Mouse (Mus musculus) right cerebral cortex, postnatal 36 days (tissue): ENCODE measurements around the gene Ptprcap.

Source experiments
- DNase-seq, 2 experiments: peaks; one replicate each; pipeline ENCODE4 v3.0.0; 2022; ENCODE audit warnings: low spot score in 2 of 2, mixed read lengths in 1 of 2

Ptprcap gene

DNA sequence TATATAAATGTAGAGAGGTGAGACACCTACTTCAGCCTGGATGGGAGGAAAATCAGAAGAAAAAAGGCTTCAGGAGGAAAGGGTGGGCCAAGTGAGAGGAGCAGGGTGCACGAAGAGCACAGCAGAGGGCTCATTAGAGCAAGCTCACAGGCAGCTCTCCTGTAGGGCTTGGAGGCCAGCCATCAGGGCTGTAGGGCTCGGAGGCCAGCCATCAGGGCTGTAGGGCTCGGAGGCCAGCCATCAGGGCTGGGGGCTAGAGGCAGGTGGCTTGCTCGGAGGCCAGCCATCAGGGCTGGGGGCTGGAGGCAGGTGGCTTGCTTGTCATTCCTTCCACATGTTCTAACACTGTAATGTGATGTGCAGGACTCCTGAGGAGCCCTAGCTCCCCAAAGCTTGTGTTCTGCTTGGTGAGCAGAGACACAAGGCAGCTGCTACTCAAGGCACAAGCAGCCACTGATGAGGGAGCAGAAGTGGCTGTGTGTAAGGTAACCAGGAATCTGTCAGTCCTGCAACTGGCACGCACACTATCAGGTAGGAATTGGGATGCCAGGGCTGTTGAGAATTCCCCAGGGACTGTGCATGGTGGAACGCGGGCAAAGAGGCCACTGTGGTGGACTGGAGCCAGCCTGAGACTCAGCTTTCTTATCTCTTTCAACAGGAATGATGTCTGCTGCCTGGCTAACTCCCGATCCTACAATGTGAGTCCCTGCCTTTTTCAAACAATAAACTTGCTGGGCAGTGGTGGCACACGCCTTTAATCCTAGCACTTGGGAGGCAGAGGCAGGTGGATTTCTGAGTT is 13.5 kb downstream of the Ptprcap start:
- DNase-seq = no peak

DNA sequence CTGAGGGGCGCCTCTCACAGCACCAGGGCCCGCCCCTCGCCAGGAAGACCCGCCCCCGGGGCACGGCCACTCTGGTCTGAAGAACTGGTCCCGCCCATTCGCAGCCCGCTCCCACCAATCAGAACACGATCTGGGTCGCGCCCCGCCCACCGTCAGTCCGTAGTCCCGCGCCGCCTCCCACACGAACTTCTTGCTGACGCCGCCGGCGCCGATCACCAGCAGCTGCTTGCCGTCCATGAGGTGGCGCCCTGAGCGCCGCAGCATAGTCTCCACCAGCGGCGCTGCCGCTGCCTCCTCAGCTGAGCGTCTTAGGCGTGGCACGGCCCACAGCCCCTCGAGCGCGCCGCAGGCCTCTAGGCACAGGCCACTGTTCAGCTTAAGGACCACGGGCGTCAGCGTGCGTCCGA is 16.0 kb downstream of the Ptprcap start:
- DNase-seq = peak; percentile 98 to 99

DNA sequence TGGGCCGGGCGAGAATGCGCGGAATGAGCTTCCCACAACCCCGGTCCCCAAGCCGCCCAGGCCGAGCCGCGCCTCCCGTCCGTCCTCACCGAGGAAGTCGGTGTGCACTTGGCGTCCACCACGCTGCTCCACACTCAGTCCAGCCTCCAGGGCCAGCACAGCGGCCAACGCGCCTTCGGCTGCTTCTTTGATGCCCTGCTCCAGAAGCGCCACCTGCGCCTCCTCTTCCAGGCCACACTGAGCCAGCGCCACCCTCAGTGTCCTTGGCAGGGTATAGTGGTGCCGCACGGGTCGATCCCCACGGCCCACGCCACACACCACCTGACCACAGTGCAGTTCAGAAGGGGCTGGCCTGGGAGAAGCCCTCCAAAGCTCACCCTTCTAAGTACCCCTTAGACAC is 16.4 kb downstream of the Ptprcap start:
- no peak for DNase-seq

DNA sequence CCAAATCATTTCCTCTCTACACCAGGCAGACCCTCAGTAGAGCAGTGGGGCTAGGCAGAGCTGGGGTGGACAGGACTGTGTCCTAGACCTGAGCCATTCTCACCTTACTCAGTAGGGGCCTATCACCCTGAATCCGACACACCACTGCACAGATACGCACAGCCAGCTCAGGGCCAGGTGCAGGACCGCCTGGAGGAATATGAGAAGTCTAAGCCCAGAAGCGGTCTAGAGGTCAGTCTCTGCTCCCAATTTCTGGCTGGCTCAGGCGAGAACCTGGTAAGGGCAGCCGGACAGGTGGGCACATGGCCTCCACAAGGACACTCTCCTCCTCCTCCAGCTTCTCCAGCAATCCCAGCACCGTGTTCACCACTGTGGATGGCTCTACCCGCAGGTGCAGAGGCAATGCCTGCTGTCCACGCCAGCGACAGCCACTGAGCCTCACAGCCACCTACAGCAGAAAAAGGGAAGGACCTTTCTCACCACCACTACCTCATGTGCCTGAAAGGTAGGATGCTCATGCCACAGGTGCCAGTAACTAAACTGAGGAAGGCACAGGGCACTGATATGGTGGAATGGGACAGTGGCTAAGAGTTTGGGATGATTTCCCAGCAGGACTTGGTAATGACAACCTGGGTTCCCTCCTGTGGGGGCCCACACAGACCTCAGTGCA is 17.5 kb downstream of the Ptprcap start:
- DNase-seq = no peak

DNA sequence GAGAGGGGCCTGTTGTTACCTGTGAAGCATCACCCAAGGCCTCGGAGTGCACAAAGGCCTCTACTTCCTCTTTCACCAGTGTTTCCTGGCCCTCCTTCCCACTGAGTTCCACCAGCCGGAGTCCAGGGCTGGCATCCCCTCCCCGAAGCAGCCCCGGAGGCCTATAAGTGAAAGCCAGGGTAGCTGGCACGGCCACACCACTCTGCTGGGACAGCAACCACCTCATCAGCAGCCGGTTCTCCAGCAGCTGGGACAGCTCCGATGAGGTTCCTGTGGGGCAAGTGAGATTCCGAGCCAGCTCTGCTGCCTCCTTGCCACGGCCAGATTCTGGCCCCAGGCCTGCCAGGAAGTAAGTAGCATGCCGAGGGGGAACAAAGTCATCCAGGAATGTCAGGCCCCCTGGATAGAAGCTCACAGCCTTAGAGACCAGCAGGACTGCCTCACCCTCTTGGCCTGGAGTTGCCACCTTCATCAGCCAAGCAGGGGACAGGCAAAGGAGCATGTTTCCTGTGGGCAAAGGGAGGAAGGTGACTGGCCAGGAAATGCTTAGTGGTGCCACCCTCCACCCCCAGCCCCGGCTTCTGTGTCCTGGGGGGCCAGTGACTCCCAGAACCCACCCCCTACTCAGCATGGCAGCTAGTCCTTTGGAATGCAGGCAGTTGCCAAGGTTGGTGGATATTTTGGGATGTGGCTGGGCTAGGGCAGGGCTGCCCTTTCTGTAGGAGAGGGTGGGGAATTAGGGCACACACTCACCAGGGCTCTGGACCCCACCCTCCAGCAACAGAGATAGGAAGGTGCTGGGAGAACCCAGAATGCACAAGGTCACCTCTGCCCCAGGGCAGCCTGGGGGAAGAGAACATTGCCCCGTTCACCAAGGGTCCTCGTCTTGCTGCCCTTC is 18.2 kb downstream of the Ptprcap start:
- DNase-seq = no peak

DNA sequence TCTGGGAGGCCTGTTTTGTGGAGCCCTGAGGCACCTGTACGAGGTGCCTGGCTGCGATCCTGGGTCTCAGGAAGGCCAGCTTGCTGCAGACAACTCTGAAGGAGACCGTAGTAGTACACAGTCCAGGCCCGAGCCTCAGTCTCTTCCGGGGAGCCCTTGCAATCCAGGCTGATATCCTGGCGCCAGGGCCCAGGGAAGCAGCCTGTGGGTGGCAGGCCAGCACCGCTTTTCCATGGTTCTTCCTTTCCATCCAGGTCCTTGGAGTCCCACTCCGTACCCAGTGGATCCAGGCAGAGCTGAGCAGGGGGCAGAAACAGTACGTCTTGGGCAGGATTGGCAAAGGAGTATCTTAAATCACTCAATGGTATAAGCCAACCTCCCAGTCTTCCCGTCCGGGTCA is 19.5 kb downstream of the Ptprcap start:
- no peak for DNase-seq

DNA sequence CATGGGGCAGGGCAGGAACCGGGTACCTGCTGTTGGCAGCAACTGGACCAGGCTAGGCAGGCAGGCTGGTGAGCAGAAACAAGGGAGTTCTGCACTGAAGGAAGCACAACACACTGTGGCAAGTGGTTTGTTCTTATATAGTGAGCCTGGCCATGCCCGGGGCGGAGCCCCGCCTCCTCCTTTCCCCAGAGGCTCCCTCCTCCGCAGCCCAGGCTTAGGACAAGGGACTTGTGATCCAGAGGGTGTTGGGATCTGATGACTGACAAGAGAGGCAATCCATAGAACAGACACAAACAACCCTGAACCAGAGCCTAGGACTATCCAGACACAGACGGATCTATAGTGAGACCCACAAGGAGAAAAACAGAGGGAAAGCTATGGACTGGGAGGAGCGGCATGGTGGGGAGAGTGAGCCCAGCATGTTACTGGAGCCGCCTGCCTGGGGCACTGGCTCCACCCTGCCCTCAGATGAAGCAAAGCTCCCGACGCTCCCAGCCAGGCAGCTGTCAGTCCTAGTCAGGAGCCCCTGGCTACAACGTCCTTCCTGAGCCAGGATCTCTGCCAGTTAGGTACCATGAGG is 22.1 kb downstream of the Ptprcap start, which contains the start of gene Carns1:
Carns1 (minus strand) TSS at position 112 of the 580 bp plus-strand sequence.
- DNase-seq = no peak

DNA sequence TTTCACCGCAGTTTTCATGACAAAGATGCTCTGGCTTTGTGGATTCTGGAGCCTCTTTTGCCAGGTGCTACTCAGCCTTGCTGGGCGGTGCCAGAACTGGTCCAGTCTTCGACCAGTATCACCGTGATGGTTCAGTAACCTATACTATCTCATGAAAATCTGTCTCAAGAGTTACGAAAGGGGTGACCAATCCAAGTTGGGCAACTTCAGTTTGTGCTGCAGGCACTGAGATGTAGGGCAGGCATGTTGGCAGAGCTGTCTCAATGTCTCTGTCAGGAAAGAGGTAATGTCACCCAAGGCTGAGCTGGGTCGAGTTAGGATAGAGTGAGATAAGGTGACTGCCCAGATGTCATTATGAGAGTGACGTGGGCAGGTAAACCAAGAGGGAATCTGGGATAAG is 27.0 kb downstream of the Ptprcap start:
- DNase-seq = no peak

DNA sequence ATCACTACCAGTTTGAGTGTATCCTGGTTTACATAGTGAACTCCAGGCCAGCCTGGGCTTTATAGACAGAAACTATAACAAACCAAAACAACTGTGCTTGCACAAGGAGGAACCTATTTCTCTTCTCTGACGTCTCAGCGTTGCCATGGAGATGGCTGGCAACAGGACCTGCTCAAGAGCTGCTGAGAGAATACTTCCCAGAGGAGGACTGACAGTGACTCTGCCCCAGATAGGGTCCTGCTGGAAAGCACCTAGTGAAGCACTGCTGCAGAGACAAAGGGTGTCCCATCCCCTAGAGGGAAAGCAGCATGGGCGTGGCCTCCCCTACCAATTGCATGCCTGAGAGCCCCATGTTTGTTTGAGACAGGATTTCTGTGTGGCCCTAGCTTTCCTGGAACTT is 28.5 kb downstream of the Ptprcap start:
- DNase-seq = peak; percentile 75 to 84

DNA sequence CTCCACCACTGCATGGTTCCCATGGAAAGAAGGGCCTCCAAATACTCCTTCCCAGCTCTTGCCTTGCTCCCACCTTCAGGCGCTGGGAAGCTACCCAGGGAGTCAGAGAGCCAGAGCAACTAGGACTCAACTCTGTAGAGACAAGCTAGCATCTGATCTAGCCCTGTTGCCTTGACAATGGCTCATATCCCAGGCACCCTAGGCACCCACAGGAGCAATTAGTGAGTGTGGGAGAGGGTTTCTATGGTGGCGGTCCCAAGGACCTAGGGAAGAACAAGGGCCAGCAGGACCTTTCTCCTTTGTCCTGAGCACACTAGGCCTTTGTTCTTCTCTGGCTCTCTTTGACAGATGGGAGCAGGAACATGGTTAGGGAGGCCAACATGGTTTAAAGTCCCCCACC is 30.3 kb downstream of the Ptprcap start:
- no peak for DNase-seq

DNA sequence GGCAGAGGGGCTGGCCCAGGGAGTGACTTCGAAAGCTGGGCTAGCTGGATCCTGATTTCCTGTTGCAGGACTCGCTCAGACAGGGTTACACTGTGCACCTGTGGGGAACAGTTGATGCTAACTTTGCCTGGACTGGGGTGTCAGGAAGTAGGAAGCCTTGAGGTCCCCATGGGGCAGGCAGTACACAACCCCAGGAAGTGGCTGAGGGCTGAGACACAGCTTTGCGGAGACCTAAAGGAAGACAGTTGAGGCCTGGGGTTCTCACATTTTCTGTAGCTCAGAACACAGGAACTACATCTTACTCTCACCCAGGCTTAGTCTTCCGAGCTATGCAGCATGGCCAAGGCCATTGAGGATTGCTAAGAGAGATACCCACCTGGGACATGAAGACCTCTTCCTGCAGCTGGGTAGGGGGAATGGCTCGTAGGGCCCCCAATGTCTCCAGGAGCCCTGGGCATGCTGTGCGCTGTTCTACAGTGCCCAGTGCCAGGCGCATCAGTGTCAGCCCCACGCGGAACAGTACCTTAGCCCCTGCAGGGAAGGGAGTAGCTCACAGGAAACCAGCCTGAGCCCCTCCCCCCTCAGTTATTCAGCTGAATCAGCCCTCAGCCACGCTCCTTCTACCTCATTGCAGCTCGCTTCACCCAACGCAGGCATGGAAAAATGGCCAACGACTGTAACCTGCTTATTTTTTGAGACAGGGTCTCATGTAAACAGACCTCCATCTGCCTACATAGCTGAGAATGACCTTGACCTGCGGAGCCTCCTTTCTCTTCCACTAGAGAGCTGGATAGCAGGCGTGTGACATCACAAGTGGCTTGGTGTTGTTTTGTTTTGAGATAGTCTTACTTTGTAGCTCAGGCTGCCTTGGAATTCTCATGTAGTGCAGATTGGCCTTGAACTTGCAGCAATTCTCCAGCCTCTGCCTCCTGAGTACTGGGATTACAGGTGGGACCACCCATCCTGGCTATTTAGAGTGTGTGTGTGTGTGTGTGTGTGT is 31.9 kb downstream of the Ptprcap start:
- DNase-seq = no peak

DNA sequence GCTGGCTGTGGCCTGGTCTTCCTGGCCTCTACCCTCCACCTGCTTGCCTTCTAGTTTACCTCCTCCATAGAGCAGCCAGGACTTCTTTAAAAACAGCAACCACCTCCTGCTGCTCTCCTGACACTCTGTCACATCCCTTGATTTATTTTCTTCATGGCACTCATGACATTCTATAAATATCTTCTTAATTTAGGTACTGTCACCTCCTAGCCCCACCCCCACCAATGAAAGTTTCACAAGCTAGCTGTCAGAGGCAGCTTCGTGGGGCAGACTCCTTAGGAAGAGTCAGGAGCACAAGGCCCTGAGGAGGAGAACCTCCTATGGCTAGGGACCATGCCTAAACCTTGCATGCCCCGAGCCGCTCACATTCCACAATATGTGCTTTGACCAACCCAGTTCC is 33.9 kb downstream of the Ptprcap start:
- DNase-seq = no peak

DNA sequence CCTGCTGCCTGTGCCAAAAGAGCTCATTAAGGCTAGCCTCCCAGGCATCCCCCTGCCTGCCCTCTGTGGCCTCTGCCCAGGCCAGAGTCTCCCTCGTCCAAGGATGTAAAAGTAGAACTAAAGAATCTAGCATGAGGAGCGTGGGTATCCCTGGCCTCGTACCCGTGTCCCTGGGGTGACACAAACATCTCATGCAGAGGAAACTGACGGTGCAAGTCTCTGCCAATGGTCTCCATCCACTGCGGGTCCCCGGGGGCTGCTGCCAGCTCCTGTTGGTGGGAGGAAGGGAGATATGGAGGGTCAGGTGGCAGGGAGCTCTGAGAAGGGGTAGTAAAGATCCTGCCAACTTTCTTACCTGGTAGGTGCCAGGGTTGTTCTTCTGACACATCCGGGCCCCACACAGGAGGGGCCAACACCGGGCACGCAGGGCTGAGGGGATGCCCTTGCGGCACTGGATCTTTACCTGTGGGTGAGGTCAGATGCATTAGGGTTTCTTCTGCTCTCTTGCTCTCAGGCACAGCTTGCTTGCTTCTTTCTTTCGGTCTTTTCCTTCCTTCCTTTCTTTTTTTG is 35.7 kb downstream of the Ptprcap start:
- no peak for DNase-seq

DNA sequence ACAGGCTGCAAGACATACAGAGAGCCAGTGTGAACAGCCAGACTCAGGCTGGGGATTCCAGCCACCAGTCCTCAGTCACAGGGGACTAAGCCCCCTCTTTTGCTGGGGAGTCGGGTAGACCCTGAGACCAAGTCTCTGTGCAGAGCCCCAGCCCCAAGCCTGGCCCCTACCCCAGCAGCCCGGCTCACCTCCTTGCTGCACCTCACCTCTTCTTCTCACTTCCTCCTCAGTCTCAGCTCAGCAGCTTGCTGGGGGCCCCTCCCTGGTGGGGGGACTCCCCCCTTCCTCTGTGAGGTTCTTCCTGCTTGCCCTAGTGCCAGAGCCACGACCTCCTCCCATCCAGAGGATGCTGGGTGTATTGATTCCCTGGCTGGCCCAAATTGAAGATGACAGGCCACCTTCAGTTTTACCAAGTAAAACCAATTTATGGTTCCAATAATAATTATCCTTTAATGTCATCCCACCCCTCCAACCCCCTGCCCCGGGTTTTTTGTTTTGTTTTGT is 37.5 kb downstream of the Ptprcap start, which contains the start of gene Tbc1d10c:
Tbc1d10c (minus strand) TSS at position 454 of the 504 bp plus-strand sequence.
- DNase-seq = no peak

DNA sequence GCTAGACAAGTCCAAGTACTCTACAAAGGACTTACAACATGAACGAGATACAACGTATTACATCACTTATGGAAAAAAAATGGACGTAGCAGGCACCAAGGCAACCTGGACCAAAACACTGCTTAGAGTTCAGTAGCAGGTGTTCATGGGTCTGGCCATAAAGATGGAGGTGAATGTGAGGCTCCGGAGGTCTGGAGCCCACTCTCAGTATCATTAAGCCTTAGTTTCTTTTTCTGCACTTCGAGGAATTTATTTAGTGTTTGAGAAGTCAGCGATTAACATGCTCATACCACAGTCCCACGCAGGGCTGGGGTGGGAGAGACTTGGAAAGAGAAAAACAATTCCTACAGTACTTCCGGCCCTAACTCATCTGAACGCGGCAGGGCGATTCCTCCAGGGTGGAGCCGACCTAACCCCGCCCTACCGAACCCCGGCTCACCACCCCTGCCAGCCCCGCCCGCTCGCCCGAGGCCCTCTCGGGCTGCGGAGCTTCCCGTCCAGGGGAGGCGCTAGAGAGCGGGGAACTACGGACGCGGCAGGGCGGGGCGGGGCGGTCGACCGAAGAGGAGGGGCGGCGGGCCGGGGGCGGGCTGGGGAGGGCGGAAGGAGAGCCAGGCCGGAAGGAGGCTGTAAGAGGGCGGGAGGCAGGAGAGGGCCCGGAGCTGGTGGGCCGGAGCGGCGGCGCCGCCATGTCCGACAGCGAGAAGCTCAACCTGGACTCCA is 38.3 kb downstream of the Ptprcap start, which contains the start of gene Ppp1ca:
Ppp1ca (plus strand) TSS at position 538 of the 723 bp plus-strand sequence.
- peak; percentile 84 to 86 for DNase-seq

DNA sequence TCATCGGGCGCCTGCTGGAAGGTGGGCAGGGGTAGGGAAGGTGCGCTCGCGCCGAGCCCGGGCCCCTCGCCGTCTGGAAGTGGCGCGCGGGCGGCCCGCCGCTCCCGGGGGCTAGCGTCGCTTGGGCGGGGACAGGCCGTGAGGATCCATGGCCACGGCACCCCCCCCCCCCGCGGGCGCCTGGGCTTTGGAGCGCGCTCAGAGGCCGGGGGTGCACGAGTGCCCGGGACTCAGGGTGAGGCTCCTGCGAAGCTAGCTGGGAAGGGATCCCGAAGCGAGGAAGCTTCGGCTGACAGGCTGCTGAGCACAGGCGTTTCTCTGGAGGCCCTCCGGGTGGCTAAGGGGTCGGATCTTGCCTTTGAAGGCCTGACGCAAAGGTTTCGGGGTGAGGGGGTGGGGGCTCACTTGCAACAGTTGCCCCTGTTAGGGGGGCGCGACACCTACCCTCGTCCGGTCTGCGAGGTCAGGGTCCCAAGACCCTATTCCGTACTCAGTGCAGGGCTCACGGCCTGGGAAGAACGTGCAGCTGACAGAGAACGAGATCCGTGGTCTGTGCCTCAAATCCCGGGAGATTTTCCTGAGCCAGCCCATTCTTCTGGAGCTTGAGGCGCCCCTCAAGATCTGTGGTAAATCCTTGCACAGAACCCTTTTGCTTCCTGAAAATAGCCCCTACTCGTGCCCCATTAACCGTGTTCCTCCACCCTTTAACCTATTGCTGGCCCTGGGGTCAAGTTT is 39.0 kb downstream of the Ptprcap start:
- no peak for DNase-seq

DNA sequence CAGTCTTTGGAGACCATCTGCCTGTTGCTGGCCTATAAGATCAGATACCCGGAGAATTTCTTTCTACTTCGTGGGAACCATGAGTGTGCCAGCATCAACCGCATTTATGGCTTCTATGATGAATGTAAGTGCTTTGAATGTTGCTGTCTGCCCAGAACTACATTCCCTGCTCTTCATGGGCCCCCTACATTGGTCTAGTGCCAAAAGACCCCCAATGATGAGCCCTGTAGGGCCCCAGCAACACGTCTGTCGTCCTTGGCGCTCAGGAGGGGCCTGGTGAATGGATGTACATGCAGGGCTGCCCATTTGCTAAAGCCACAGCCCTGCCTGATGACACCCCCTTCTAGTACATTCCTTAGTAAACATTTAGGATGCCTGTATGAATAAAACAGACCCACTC is 39.7 kb downstream of the Ptprcap start:
- no peak for DNase-seq

DNA sequence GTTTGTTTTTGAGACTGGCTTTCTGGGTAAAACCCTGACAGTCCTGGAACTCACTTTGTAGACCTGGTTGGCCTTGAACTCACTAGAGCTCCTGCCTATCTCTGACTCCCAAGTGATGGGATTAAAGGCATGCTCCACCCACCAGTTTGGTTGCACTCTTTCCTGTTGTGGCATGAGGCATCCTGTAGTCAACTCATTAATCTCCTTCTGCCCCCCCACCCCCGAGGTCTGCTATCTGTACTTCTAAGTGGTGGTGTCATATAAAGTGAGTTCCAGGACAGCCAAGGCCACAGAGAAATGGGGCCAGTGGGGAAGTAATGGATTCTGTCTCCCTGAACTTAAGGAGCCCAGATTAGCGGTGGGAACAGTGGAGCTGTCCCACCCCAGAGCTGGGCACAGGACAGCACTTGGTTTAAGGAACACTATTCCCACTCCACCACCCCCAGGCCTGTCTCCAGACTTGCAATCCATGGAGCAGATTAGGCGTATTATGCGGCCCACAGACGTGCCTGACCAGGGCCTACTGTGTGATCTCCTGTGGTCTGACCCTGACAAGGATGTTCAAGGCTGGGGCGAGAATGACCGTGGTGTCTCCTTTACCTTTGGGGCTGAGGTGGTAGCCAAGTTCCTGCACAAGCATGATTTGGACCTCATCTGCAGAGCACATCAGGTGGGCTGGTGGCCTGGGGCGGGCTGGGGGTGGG is 40.8 kb downstream of the Ptprcap start:
- no peak for DNase-seq
